Mouse (Mus musculus): Measurements from ENCODE around the gene Aifm2.

Aifm2 gene

DNA sequence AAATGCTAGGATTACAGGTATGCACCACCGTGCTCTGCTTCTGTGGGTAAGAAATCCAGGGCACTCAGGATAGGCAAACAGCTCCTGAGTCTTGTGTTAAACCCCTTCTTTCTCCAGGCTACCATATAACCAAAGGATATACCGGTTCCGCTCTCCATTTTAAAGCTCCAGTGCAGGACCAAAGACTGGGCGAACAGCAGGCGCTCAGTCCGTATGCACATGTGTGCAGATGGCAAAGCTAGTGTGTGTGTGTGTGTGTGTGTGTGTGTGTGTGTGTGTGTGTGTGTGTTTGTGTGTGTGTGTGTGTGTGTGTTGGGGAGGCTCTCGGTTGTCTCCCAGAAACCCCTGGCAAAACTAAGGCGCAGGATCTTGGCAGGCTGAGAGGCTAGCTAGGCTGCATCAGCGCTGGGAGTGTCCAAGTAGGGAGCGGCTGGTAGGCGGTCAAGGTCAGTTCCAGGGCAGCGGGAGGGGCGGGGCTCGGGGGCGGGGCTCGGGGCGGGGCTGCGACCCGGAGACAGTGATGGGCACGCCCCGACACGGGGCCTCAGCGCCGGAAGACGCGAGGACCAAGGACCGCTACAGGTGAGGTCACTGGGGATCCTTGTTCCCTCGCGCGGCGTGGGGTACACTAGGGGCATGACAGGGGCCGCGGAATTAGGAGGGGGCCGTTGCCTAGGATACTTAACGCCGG is at the start of gene Aifm2:
Gene Aifm2 (plus strand): TSS at position 493 of the 691 bp plus-strand sequence.
- peak; percentile 85 for DNase-seq (ENCODE audit: extremely low spot score, low spot score)

DNA sequence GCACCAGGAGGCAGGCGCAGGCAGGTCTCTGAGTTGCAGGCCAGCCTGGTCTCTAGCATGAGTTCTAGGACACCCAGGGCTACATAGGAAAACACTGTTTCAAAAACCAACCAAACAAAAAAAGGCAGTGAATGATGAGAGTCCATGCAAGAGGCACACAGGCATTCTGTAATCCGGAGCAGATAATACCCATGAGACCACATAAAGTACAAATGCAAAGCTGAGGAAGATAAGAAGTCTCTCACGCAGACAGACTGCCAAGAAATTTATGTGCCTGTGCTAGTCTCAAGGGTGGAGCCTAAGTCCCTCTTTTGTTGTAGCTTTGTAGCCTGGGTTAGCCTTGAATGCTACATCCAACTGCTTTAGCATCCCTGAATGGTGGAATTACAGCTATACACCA is 49.4 kb upstream of the Aifm2 start:
- no peak for DNase-seq (ENCODE audit: extremely low spot score, low spot score)

DNA sequence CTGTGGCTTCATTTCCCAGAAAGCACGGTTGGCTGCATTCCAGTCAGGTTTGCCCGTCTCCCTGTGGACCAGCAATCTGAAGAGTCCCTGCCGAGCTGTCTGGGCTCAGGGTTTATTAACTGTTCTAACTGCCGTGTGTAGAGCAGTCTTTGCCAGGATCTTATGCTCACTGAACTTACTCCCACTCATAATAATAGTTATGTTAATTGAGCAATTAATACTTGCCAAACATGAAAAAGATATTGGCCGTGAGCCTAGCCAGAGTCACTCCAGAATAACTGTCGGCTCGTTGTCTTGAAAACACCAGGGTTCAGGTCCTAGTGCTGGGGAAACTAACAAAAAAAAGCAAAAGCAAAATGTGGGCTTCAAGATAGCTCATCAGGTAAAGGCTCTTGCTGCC is 45.8 kb upstream of the Aifm2 start:
- no peak for DNase-seq (ENCODE audit: extremely low spot score, low spot score)

DNA sequence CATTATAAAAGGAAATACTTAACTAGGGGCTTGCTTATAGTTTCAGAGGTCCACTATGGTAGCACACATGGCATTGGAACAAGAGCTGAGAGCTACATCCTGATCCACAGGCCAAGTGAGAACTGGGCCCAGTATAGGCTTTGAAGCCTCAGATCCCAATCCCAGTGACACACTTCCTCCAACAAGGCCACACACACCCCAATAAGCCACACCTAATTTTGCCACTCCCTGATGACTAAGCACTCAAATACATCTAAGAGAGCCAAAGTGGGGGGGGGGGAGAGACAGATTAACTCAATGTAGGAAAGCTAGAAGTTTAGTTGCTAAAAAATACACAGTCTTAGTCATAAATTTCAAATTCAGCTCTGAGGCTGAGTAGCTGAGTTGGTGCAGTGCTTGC is 45.2 kb upstream of the Aifm2 start:
- DNase-seq (ENCODE audit: extremely low spot score, low spot score): no peak

DNA sequence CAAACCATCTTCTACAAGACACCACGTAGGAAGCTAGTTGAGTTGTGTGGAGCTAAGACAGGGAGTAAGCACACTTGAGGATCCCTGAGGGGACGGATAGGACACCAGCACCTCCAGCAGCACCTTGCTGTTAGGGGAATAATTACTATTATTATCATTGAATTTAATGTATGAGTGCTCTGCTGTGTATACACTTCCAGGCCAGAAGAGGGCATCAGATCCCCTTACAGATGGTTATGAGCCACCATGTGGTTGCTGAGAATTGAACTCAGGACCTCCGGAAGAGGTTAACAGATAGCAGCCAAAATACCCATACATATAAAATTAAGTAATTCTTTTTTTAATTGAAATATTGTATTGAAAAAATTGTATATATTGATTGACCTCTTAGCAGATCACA is 44.3 kb upstream of the Aifm2 start:
- DNase-seq (ENCODE audit: extremely low spot score, low spot score): no peak

DNA sequence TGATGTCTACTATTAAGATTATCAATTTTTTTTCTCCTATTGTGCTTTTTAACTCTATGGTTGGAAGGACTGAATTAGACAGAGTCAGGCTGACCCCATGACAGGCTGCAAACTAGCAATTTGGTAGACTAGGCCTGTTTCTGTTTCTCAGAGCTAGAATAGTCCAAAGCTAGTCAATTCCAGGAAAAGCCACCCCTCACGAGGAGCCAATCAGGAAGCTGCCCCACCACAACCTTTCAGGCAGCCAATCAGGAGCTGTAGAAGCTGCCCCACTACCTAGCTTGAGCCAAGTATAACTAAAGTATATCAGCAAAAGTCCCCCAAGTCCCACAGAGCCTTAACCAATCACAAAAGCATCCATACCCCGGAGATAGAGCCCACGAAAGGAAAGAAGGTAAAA is 39.1 kb upstream of the Aifm2 start:
- DNase-seq (ENCODE audit: extremely low spot score, low spot score): no peak

DNA sequence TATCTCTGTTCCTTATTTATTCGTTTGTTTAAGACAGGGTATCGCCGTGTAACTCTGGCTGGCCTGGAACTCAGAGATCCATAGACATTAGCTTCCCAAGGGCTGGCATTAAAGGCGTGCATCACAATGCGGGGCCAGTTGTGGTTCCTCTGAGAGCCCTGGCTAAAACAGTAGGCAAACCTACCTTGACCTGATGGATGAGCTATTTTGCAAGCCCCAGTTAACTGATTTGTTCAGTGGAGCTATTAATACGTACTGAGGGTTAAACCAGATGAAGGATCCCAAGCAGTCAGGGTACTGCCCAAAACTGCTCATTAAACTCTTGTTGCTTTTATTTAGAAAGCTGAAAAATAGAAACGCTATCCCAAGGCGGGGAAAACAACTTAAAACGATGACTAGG is 35.5 kb upstream of the Aifm2 start:
- no peak for DNase-seq (ENCODE audit: extremely low spot score, low spot score)

DNA sequence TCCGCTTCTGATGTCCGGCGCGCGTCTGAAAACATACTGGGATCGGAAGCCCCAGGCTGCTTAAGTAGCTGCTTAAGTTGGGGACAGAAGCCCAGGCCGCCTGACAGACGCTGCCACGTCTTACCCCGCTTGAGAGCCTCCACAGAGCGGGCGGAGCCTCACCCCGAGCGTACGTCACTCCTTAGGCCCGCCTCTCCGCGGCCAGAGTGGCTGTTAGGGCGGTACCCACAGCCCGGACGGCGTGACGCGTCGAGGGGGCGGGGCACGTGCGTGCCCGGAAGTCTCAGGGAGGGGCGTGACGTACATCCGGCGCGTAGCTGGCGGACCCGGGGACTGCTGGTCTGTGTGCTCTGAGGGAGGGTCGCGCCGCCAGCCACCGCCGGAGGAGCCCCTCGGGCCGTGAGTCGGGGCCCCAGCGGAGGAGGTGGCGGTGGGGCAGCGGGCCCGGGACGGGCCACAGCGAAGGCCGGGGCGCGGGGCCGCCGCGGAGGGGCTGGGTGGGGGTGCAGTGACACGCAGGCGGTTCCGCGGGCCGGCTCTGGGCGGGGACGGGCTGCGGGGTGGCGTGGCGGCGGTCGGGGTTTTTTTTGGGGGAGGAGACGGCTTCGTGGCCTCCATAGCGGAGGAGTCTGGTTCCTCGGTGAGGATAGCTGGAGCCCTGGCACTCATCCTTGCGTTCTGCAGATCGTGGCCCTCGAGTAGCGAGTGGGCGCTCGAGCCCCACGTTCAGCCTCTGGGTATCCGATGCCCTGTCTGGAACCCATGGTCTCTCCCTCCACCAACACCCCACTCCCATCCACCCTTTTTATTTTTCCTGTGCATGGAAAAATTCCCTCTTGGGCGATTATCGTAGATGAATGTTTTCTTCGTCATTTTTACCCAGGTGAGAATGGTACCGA is 34.8 kb upstream of the Aifm2 start, which contains the start of gene Sar1a:
Gene Sar1a (plus strand): TSS at position 285 of the 899 bp plus-strand sequence.
- DNase-seq (ENCODE audit: extremely low spot score, low spot score): peak; percentile 100

DNA sequence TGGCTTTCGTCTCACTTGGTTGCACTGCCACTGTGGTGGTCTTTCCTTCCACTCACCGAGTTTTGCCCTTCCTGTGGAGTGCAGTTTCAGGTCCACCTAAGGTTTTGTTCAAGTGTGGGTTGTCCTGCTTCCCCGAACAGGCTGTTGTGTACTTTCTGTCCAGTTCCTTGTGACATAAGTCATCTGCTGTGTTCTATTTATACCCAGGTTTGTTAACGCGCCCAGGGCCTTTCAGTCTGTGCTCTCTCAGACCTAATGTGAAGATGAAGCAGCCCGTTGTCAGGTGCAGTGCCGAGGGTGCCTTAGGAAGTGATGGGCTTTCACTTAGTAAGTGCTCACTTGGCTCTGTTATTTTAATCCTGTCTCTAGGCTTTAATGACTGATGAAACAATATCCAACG is 25.7 kb upstream of the Aifm2 start:
- no peak for DNase-seq (ENCODE audit: extremely low spot score, low spot score)

DNA sequence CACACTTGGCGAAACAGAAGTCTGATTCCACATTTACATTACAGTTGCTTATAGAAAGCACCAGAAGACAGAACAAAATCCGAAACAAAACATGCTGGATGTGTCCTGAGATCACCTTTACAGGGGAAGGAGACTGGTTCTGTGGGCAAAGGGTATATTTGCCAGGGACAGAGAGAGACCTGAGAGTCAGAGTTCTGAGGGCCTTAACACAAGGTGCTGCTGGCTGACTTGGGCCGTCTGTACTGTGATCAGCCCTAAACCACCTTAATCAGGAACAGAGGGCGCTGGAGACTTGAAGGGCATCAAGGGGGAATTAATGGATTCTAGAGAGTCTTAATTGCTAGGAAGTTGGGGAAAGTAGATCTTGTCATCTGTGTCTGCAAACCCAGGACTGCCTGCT is 21.5 kb upstream of the Aifm2 start:
- DNase-seq (ENCODE audit: extremely low spot score, low spot score): no peak

DNA sequence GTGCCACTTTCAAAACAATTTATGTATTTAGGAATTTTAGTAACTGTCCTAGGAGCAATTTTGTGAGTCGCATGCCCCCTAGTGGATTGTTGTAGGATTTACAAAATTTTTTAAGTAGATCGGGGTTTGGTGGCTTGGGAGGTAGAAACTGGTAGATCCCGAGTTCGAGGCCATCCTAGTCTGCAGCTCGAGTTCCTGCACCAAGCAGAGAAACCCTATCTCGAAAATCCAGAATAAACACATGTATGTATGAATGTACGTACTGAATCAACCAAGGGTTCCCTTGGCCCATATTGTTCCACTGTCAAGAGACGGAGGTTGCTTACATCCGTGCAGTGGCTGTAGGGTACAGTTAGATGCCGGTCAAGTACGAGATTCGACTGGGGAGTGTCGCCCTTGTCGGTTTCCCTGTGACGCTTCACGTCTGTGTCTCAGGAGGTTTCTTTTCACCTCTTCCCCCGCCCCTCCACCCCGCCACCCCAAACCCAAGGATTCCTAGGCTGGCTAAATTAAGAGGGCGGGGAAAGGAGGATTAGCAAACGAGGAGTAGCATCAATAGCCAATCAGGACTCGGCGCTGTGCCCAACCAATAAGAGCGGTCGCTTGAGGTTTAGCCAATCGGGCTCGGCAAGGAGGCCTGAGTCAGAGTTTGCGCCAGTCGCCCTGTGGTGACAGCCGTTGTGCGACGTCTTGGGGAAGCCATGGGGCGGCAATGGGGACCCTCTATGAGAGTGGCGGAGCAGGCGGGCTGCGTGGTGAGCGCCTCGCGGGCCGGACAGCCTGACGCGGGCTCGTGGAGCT is 20.0 kb upstream of the Aifm2 start, which contains the start of gene Tysnd1:
Gene Tysnd1 (plus strand): TSS at position 645 of the 801 bp plus-strand sequence.
- DNase-seq (ENCODE audit: extremely low spot score, low spot score): peak; percentile 91

DNA sequence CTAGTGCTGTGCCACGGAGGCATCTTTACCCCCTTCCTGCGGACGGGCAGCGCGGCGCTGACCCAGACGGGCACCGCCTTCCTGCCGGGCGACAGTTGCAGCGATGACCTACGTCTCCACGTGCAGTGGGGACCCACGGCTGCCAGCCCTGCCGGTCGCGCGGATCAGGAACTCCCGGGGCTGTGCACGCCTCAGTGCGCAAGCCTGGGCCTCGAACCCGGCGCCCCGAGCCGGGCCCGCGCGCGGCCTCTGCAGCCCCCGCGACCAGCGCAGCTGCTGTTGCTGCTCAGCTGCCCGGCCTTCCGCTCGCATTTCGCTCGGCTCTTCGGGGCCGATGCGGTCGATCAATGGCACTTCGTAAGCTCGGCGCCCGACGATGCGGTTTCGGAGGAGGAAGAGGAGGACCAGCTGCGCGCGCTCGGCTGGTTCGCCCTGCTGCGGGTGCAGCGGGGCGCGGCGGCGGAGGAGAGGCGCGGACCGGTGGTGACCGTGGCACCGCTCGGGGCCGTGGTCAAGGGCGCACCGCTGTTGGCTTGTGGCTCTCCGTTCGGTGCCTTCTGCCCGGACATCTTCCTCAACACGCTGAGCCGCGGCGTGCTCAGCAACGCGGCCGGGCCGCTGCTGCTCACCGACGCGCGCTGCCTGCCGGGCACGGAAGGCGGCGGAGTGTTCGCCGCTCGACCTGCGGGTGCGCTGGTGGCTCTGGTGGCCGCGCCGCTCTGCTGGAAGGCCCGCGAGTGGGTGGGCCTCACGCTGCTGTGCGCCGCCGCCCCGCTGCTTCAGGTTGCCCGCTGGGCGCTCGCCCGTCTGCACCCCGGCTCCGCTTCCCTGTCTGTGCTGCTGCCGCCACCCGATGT is 19.1 kb upstream of the Aifm2 start:
- peak; percentile 40 for DNase-seq (ENCODE audit: extremely low spot score, low spot score)

DNA sequence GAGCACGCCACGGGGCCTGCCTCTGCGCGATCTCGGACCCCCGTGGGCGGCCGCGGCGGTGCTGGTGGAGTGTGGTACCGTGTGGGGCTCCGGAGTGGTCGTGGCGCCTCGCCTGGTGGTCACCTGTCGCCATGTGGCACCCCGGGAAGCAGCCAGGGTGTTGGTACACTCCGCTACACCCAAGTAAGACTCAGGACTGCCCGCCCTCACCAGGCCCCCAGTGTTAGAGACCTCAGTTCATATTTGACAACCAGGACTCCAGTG is 18.6 kb upstream of the Aifm2 start:
- no peak for DNase-seq (ENCODE audit: extremely low spot score, low spot score)

DNA sequence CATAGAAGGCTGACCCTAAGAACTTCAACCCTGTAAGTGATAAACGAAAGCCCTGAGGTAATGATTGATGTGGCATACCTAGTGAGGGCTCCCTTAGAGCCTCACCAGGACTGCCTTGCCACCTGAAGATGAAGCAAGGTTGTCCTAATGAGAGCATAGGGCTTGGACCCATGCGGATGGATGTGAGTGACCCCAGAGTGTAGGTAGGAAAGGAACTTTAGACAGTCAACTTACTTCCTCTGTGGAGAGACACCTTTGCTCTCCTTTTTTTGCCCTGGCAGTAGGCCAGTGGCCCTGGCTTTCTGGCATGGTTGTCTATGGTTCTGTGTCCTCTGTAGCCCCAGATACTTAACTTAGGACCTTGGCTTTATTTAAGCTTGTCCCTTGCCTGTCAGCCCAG is 18.0 kb upstream of the Aifm2 start:
- DNase-seq (ENCODE audit: extremely low spot score, low spot score): no peak

DNA sequence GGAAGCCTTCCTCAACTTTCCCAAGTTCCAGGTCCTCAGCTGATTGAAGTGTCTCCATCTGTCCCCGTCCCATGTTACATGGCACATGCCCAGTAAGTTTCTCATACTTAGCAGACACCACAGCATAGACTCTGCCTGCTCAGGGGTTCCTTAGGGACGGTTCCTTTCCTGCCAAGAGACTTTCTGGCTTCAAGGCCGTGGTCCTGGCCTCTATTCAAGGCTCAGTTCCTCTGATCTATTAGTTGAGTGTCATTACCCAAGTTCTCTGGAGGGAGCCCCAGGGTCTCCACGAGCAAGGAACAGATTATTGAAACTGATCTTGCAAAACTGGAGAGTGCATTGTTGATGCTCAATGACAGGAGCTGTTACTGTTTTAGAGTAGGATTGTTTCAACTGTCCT is 10.4 kb upstream of the Aifm2 start:
- DNase-seq (ENCODE audit: extremely low spot score, low spot score): no peak

DNA sequence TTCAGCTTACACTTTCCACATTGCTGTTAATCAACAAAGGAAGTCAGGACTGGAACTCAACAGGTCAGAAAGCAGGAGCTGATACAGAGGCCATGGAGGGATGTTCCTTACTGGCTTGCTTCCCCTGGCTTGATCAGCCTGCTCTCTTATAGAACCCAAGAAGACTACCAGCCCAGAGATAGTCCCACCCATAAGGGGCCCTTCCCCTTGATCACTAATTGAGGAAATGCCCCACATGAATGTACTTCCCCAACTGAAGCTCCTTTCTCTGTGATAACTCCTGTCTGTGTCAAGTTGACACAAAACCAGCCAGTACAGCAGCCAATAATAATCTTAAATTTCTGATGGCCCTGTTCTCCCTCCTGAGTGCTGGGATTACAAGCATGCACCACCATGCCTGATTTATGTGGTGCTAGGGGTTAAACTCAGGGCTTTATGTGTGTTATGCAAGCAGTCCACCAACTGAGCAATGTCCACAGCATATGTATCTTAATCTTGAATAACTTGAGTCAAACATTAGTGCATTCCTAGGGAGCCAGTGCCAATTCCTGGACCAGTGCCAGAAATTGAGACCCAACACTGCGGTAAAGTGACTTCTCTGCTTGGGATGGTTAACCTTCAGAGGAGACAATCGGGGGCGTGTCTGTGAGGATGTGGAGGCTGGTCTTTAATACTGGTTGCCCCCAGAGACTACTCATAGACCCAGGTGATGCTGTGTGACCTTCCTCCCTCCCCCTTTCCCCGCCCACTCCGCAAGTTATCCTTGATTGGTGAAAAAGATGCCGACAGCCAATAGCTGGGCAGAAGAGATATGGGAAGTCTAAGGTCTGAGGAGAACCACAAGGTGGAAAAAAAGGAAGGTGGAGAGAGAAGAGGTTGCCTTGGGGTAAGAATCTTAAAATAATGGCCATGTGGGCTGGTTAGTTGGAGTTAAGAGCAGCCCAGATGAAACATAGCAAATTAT is 8.4 kb upstream of the Aifm2 start:
- DNase-seq (ENCODE audit: extremely low spot score, low spot score): no peak

DNA sequence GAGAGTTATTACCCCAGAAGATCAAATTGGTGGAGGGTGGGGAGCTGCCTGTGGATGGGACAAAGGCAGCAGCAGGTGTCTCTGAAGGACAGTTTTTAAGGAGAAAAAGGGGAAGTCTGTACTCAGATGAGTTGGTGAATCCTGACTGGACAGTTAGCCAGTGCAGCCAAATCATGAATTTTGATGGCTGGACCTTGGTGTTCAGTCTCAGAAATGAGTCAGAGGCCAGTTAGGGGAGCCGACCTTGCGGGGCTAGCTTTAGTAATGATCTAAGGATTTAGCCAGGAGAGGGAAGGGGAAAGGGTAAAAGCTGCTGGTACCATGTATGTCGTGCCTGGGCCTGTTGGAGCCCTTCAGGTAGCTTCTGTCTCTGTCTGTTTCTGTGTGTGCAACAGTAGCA is 1.5 kb upstream of the Aifm2 start:
- DNase-seq (ENCODE audit: extremely low spot score, low spot score): no peak

DNA sequence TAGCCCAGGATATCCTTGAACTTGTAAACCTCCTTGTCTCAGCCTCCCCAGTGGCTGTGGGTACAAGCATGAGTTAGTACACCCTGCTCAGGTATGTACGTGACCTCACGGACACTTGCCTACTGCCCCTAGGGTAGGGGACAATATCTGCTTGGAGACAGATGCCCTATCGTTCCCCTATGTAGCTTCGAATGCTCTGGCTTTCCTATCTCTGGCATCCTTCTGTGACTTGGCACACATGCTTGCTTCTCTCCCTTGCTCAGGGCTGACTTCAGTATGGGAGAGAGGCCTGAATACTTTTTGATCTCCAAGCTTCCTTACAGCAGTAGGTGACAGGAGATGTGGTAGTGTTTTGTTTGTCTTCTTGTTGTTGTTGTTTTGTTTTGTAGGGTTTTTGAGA is 917 bp upstream of the Aifm2 start:
- DNase-seq (ENCODE audit: extremely low spot score, low spot score): no peak

DNA sequence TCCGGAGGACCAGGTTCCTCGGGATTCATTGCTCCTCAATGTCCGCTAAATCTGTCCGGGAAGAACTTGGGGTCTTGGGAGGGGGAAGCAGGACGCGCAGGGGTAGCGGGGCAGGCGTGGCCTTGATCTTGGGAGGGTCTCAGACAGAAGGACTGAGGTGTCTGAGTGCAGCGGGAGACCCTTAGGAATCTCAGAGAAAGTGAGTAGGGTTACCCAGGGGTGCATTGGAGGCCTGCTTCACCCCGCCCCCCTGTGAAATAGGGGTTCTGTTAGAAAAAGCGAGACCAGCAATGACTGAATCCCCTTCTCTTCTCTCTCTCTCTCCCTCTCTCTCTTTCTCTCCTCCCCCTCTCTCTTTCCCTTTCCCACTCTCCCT is 387 bp downstream of the Aifm2 start:
- no peak for DNase-seq (ENCODE audit: extremely low spot score, low spot score)

Data from neural tube, embryonic 10.5 days (tissue).